Mouse (Mus musculus): ENCODE data around the gene Adal.

- TF ChIP-seq CTCF (IDR thresholded peaks at IDR 0.05; ENCODE audit: low read depth) (no peak), EP300 (IDR thresholded peaks at IDR 0.05; ENCODE audit: low read depth) (no peak)
These were observed 12.7 kb upstream of the Adal start for GRCm38 (mm10) chr2:121127536-121127935.
